Mouse (Mus musculus): ENCODE results near the gene Cxcl16.
"Not testable (repeated sequence)": the region's sequence is repeated elsewhere in the genome, so short reads cannot be mapped to it uniquely, and the experiment has no call there.

GRCm38 (mm10) chr11:70426598-70426997 lies 33.2 kb downstream of the Cxcl16 start:
- not testable (repeated sequence) for TF ChIP-seq CTCF, EP300 (IDR thresholded peaks at IDR 0.05; ENCODE audit: low read depth)
